Mouse (Mus musculus) thymus, postnatal 0 days (tissue): ENCODE data around the gene Trim7. TPM values are rescaled to one million over a fixed set of nuclear protein-coding genes. Genes with fewer than 3 reads are reported as not detected.
"Not testable (repeated sequence)": the region's sequence is repeated elsewhere in the genome, so short reads cannot be mapped to it uniquely, and the experiment has no call there.

ENCODE experiments used
- DNase-seq: peaks from one replicate; pipeline ENCODE4 v3.0.0-alpha.2; 2015; ENCODE audit warnings: low spot score
- polyA plus RNA-seq: library from polyadenylated mRNA; unstranded; fragments of >200 nt; fragmentation: Nextera tagmentation; extraction: Ambion mirVana; gene quantifications from 2 replicates; pipeline ENCODE4 v1.2.1, GENCODE M21; 2015

The Trim7 gene
- polyA plus RNA-seq, 1 experiment from 2014 or later, result 2.1 TPM

GRCm38 (mm10) chr11:48898812-48899431, 73.0 kb downstream of the Trim7 start:
- no peak for DNase-seq

- DNase-seq, result not testable (repeated sequence)
These were observed 75.0 kb downstream of the Trim7 start for GRCm38 (mm10) chr11:48900654-48901566.

GRCm38 (mm10) chr11:48901567-48901930, 75.6 kb downstream of the Trim7 start:
- not testable (repeated sequence) for DNase-seq

Other genes starting within 250 kb of the Trim7 start
- 988 and 1,015 TPM in 2 replicates for gene Rack1, start 25.8 kb upstream of the Trim7 start, polyA plus RNA-seq
- 3.5 and 5.5 TPM in 2 replicates for gene Trim41, start 8.8 kb upstream of the Trim7 start, polyA plus RNA-seq
- gene Gm12184, start 515 bp downstream of the Trim7 start, polyA plus RNA-seq, result 7.6 and 8.8 TPM in 2 replicates
- 57.1 and 61.0 TPM in 2 replicates for gene Irgm1, start 45.5 kb downstream of the Trim7 start, polyA plus RNA-seq
- 0.29 and 0.46 TPM in 2 replicates for gene Gm5431, start 76.1 kb downstream of the Trim7 start, polyA plus RNA-seq
- gene Psme2b, start 120.0 kb downstream of the Trim7 start, polyA plus RNA-seq, result 6.3 and 9.0 TPM in 2 replicates
- 0.25 and 0.36 TPM in 2 replicates for gene Olfr56, start 152.7 kb downstream of the Trim7 start, polyA plus RNA-seq
- gene 9930111J21Rik1, start 153.3 kb downstream of the Trim7 start, polyA plus RNA-seq, result 1.8 and 2.1 TPM in 2 replicates
- 0.93 and 1.2 TPM in 2 replicates for gene Gm12185, start 166.1 kb downstream of the Trim7 start, polyA plus RNA-seq
- 59.3 and 61.7 TPM in 2 replicates for gene Tgtp1, start 168.0 kb downstream of the Trim7 start, polyA plus RNA-seq
- 1.1 and 1.5 TPM in 2 replicates for gene 9930111J21Rik2, start 225.1 kb downstream of the Trim7 start, polyA plus RNA-seq
- 58.7 and 59.3 TPM in 2 replicates for gene Tgtp2, start 238.1 kb downstream of the Trim7 start, polyA plus RNA-seq